Mouse (Mus musculus) T-helper 1 cell (primary cell): Measurements from ENCODE around the gene Olfr1012.
"Not testable (repeated sequence)": the region's sequence is repeated elsewhere in the genome, so short reads cannot be mapped to it uniquely, and the experiment has no call there.

ENCODE experiments used
- in situ Hi-C: fragments of 300-600 bp; cut with MboI, MseI; formaldehyde crosslinking; loops from one replicate; pipeline ENCODE4 v1.15.1; 2025; ENCODE audit warnings: high pct_unique_total_duplicates

The Olfr1012 gene

DNA sequence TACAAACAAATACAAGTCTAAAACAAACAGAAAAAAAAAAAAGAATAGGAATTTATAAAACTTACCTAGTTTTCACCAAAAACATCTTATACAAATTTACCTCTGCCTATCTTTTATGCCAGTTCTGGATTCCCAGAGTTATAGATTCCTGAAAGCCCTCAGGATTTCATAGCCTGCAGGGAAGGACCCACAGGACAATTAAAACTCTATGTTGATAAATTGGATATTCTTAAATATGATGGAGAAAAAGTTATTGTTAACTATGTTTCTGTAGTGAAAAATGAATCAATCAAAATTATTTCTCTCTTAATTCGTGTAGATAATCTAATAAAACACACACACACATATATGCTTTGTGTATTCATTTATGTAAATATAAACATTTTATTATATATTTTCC is at the start of gene Olfr1012:
TSS of gene Olfr1012 (minus strand) at position 101 of the 400 bp plus-strand sequence.
- in situ Hi-C loops, result no loop called here

DNA sequence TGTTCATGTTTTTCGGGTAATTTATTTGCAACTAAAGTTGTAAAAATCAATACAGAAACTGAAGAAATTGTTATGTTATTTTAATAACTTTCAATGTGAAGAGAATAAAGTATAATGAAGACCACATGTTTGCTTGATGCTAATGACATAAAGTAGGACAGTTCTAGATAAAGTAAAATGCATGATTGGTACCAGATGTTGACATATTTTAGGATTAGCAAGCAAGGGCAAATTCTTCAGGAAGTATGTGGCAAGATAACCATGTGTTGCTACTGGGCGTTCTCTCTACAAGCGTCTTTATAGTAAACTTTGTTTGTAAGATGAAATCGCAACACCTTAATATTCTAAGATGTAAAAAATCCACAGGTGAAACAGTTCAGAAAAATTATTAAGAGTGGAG is 41.9 kb upstream of the Olfr1012 start:
- in situ Hi-C loops, result no loop called here

DNA sequence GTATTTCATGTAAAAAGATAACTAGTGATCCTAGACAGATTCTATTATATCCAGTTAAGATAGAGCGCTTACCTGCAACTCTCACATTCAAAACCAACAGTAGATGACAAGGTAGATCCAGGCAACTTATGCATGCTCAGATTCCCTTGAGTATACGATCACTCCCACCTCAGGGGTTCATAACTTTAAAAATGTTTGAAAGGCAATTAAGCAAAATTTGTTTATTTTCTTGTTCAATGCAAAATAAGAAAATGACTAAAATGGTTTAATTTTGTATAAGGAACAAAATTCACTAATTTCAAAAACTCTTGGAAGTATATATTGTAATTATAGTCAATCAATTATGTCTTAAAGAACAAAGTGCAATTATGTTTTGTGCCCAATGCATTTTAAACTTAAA is 39.9 kb upstream of the Olfr1012 start, which contains the start of gene Olfr1016:
TSS of gene Olfr1016 (minus strand) at position 101 of the 400 bp plus-strand sequence.
- in situ Hi-C loops, result no loop called here

DNA sequence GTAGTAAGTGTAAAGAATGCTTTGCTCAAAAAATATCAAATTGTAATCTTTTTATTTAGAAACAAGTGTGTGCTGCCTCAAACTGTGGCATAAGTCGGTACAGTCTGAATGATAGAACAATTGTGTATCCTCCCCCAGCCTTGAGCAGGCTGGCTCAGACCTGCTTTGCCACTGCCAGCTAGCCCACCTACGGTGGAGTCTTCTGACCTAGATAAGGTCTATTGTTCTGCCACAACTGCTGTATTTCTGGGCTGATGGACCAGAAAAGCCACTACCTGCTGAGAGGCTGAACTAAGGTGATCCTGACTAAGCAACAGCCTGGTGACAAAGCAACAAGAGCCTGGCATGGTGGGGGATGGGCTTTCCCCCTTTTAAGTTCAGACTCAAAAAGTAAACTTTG is 29.8 kb upstream of the Olfr1012 start:
- in situ Hi-C loops, result no loop called here

DNA sequence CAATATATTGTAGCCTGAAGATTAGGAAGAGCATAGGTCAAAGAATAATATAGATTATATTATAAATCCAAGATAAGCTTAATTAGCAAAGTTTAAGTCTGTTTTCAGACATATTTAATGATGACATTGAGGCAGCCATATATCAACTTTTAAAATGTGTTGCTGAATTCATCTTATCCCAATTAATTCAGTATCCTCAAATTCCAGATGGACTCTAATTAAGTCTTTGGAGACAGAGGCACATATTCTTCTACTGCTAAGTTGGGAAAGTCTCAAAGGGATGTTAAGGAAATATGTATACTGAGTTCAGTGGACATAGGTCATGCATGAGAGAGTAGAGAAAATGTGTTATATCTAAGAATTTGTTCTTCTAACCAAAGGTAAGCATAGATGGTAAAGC is 19.2 kb upstream of the Olfr1012 start, which contains the start of gene Olfr1015:
TSS of gene Olfr1015 (plus strand) at position 301 of the 400 bp plus-strand sequence.
- in situ Hi-C loops, result no loop called here

DNA sequence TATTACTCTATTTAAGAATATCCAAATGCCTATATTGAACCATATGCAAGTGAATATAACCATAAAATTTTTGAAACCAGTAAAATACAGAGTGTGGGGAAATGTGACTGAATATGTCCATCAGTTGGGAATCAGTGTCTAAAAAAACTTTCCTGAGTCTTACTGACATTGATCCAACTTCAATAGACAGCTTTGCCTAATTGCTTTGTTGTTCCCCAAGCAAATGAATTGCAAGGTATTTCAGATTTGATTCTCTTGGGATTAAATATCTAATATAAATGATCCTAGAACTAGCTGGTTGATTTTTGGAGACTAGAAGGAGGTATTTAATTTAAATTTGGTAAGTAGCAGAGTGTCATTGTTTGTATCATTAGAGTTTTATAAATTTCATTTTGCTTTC is 9.8 kb upstream of the Olfr1012 start, which contains the start of gene Olfr1014:
TSS of gene Olfr1014 (plus strand) at position 301 of the 400 bp plus-strand sequence.
- in situ Hi-C loops, result no loop called here

DNA sequence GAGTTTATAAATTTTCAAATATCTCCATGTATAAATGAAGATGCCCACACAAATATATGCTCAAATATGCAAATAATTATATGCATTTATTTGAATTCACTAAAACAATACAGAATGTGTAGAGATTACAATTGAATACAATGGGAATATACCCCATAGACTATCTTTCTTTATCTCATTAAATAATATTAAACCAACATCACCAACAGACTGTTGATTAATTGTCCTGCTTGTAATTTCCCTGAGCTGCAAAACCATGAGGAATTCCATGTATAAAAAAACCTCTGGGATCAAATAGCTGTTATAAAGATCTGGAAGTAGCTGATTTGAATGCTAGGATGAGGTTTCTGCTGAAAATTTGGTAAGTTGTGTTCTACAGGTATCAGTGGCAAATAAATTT is 4.2 kb upstream of the Olfr1012 start, which contains the start of gene Olfr1013:
TSS of gene Olfr1013 (plus strand) at position 301 of the 400 bp plus-strand sequence.
- in situ Hi-C loops, result no loop called here

DNA sequence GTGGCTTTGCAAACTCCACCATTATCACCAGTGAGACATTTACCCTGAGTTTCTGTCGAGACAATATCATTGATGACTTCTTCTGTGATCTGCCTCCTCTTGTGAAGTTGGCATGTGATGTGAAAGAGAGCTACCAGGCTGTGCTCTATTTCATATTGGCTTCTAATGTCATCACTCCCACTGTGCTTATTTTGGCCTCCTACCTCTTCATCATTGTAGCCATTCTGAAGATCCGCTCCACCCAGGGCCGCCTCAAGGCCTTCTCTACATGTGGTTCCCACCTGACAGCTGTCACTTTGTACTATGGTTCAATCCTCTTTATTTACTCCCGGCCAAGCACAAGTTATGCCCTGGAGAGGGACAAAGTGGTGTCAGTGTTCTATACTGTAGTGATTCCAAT is 8.7 kb downstream of the Olfr1012 start:
- in situ Hi-C loops, result no loop called here

DNA sequence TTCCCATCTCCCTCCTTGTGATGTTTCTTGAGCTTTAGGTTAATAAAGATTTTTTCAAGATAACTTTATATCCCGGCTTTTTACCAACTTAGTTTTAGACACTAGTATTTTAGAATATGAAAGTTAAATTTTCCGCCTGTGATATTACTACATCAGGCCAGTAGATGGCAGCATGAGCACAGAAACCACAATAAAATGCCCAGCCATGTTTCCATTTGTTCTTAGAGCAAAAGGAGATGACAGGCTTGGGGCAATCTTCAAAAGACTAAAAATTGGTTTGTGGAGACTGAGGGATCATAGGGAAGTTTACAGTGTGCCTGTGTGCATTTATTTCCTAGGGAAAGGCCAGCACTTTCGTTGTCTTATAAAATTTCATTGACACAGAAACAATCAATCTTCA is 36.8 kb downstream of the Olfr1012 start:
- in situ Hi-C loops, result no loop called here

DNA sequence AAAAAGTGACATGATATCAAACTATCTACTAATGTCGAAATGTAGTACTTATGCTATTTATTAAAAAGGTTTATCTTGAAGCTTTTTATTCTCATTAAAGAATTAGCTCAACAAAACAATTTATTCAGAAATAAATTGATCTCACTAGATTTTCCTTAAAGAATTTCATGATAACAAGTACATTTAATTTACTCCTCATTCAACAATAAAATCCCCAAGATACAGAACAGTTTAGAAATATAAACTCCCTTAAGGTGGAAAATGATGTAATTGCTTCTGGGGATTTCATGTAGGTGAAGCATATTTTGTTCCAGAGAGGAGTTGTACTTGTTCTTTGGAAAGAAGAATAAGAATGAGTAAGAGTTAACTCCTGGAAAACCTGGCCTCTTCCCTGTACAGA is 47.4 kb downstream of the Olfr1012 start, which contains the start of gene Olfr1009:
TSS of gene Olfr1009 (plus strand) at position 301 of the 400 bp plus-strand sequence.
- in situ Hi-C loops, result no loop called here

DNA sequence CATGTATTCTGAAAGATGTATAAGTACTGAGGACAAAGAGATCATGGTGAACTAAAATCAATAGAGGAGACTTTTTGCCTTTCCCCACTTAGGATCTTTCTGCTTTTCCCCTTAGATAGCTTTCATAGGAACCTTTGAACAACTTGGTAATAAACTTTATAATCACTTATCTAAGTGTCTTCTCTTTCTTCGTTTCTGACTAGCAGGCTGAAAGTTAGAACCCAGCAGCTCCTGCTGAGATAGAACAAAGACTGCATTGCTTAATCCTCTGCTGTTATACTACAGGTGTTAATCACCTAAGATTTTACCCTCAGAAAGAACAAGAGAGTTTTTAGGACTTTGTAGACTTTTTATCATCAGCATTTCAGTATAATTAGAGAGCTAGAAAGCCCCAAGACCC is 51.4 kb downstream of the Olfr1012 start:
- in situ Hi-C loops, result no loop called here

DNA sequence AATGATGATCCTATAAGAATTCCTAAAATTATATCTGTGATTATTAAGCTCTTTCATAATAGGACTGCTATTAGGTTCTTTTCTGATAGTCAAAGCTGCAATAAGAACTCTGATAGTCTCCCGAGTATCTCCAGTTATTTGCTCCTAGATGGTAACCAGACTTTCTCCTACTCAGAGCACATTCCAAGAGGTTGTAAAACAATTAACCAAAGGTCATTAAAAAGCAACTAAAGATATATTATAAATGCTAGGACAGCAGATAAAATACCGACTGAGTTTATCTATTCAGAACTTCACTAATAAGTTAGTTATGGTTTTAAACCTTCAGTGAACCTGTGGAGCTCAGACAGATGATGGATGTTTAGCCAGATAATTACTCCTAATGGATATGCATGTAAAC is 51.9 kb downstream of the Olfr1012 start:
- in situ Hi-C loops, result not testable (repeated sequence)
